Mouse (Mus musculus) monocyte, adult 2 months (primary cell): ENCODE measurements around the gene Kcnmb4.

Experiments used
- DNase-seq, 2 experiments: peaks; one replicate each; pipeline ENCODE4 v3.0.0; 2022; ENCODE audit warnings: low spot score in 2 of 2, low read depth in 1 of 2

Kcnmb4 gene

GRCm38 (mm10) chr10:116402742-116403425 is 70.8 kb downstream of the Kcnmb4 start:
- DNase-seq = no peak

- no peak for DNase-seq
Observed at GRCm38 (mm10) chr10:116397973-116398372, 75.7 kb downstream of the Kcnmb4 start.

- no peak for DNase-seq
Observed at GRCm38 (mm10) chr10:116397573-116397972, 76.1 kb downstream of the Kcnmb4 start.

- DNase-seq = no peak
Observed at GRCm38 (mm10) chr10:116396966-116397365, 76.7 kb downstream of the Kcnmb4 start.

- no peak for DNase-seq
Observed at GRCm38 (mm10) chr10:116396279-116396678, 77.4 kb downstream of the Kcnmb4 start.

- no peak for DNase-seq
Observed at GRCm38 (mm10) chr10:116394585-116394984, 79.1 kb downstream of the Kcnmb4 start.

- no peak for DNase-seq
Observed at GRCm38 (mm10) chr10:116393790-116394475, 79.7 kb downstream of the Kcnmb4 start.

GRCm38 (mm10) chr10:116388840-116389239 is 84.8 kb downstream of the Kcnmb4 start:
- no peak for DNase-seq

- DNase-seq = no peak
Observed at GRCm38 (mm10) chr10:116386391-116386885, 87.2 kb downstream of the Kcnmb4 start.

- DNase-seq = no peak
Observed at GRCm38 (mm10) chr10:116384401-116384800, 89.3 kb downstream of the Kcnmb4 start.

- no peak for DNase-seq
Observed at GRCm38 (mm10) chr10:116382826-116383685, 90.6 kb downstream of the Kcnmb4 start.

GRCm38 (mm10) chr10:116376853-116377252 is 96.8 kb downstream of the Kcnmb4 start:
- no peak for DNase-seq

GRCm38 (mm10) chr10:116374111-116374510 is 99.6 kb downstream of the Kcnmb4 start:
- no peak for DNase-seq

- no peak for DNase-seq
Observed at GRCm38 (mm10) chr10:116370991-116371725, 102.5 kb downstream of the Kcnmb4 start.
